Mouse (Mus musculus) neural tube, embryonic 10.5 days (tissue): ENCODE results near the gene Slc46a2.

Experiments used
- DNase-seq: peaks from one replicate; pipeline ENCODE4 v3.0.0-alpha.2; 2017; ENCODE audit warnings: low spot score; ENCODE audit errors: extremely low spot score

Slc46a2 gene

DNA sequence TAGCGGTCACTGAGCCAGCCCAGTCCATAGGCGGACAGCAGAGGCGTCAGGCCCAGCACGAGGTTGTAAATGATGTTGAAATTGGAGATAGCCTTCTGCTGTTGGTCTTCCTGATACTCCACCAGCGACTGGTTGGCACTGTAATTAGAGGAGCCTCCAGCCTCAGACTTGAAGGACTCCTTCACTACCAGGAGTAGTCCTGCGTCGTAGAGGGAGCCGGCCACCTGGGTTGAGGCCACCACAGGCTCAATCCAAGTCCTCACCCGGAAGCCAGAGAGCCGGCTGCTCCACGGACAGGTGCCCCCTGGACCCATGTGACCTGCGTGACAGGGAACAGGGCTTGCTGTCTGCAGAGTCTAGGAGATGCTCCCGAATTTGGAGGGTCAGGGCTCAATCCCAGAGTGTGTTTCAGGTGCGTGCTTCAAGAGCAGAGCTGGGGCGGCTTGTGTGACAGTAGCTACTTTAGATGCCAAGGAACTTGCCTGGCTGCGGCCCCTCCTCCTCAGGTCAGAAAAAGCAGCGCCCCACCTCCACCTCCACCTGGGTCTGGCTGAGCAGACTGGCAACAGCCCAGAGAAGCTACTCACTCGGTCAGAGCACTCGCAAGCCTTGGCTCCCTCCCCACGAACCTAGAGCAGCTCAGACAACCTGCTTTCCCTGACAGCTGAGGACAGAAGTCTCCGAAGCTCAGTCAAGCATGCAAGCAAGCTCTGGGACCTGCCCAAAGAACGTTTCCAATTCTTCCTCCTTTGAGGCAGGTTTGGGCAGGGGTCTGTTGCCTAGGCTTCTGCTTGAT, at the start of gene Slc46a2:
TSS of gene Slc46a2 (minus strand) at position 449 of the 796 bp plus-strand sequence.
- no peak for DNase-seq

DNA sequence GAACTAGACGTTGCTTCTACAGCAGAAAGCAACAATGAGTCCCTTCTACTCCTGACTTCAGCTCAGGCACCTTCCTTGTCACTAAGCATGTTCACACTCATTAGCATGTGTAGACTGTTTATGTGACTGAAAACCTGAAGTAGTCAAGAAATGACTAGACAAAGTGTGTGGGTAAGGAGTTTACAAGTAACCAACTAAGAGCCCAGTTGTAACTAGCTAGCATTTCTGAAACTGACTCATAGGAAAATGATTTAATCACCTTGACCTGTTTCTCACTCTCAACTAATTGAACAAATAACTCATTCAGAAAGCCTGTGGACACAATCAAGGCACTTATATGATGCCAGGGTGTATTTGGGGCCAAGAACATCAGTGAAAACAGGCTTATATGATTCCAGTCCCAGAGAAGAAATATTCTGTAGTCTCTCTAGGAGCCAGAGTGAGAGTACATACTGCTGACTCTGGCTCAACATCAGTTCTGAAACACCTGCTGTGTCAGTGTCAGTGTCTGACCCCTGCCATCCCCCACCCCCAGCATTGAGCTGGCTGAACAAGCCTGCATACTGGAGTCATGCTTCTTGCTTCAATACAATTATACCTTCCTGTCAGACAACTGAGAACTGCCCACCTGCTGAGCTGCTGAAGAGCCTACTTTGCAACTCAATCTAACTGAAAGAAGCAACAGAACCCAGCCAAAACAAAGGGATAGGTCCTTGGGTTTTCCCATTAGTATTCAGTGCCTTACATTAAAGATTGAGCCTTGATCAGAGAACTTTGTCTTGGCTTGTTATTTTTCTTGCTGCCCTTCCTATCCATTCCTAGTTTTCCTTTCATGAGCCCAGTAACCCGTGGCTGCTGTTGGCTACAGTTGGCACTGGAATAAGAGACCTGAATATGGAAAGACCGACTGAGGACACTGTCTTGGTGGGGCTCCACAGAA, 48.8 kb upstream of the Slc46a2 start, which contains the start of gene Mup6:
TSS of gene Mup6 (plus strand) at position 890 of the 940 bp plus-strand sequence.
- no peak for DNase-seq

DNA sequence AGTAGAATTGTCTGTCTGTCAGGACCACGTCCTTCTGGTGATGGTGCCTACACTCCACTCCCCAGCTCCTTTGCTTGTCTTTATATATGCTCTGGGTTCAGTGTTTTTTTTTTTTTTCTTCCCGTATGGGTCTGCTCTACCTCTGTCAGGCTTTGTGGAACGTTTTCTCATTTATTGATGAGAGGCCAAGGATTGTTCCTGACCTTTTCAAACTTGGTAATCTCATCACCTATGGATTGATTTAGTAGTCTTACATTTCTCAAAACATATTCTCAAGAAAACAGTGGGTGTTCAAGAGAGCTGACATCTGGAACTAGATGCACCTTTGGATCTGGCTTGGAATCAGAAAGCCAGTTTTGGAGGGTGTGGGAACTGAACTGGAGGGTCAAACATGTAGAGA, 45.8 kb upstream of the Slc46a2 start, which contains the start of gene Mup4:
TSS of gene Mup4 (minus strand) at position 101 of the 400 bp plus-strand sequence.
- no peak for DNase-seq

DNA sequence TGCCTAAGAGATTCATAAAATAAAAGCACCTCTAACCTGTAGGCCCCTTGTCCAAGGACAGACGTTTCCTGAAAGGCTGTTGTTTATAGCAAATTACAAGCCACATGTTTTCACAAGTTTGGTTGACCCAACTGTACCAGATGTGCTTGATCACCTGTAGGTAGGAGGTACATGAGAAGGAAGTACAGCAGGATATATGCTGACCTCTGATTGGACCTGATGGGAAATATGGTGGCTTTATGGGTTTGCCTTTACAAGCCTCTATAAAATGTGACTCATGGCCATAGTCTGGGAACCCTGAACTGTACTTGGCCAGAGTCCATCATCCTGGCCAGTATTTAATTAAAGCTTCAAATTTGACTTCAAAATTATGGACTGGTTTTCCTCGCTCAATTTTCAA, 22.7 kb upstream of the Slc46a2 start:
- DNase-seq = no peak

DNA sequence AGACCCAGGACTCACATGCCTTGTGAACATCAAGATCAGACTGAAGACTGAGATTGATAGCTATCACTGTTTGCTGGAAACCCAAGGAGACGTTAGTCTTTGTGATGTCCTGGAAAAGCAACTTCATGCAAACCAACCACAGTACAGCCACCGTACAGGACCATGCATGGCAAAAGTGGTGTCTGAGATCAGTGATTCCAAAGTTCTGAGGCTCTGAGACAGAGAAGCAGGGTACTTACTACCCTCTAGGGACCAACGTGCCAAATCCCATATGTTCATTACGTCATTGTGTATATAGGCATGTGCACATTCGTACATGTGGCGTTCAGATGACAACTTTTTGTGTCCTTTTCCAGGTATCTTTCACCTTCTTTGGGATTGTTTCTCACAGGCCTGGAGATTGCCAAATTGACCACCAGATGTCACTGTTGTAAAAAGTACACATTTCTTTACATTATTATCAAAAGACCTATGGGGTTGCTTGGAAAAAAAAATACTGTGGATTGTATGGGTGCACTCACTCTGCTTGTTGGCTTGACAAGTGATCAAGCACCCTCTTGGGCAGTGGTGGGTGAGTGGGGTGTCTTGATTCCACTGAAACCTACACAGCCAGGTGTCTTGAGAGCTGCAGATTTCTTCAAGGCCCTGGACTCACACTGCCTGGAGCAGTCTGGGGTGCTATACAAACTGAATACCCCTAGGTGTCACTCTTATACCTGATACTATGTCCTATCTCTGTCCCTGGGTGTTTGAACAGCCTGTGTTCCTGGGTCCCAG, 17.8 kb upstream of the Slc46a2 start:
- peak; percentile 20 for DNase-seq

DNA sequence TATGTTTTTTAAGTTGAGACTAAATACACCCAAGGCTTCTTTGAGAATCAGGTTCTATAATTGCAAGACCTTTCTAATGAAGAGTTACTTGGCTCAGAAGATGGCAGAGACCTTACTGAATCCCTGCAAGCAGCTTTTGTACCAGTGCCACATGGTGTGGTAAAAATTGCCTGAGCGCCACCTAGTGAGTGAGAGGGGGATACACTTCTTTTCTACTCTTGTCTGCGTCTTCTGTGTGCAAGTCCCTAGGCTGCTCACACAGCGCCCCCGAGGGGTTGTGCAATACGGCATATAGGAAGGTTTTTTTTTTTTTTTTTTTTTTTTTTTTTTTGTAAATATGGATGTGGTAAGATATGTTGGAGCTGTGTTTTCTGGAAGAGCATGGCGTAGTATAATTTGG, 13.5 kb upstream of the Slc46a2 start:
- peak; percentile 45 for DNase-seq

DNA sequence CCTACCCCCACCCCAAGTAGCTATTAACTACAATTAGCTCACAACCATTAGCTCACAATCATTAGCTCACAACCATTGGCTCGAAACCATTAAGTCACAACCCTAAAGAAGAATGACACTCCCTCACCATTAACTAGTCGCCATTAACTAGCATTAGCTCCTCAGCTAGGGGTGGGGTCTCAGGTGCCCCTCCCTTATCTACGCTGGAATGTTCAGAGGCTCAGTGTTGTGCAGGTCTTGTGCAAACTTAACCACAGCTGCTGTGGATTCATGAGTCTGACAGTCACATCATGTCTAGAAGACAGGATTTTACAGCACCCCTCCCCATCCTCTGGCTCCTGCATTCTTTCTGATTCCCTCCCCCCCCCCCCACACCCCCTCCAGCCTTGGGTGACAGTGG, 12.8 kb upstream of the Slc46a2 start:
- DNase-seq = no peak

DNA sequence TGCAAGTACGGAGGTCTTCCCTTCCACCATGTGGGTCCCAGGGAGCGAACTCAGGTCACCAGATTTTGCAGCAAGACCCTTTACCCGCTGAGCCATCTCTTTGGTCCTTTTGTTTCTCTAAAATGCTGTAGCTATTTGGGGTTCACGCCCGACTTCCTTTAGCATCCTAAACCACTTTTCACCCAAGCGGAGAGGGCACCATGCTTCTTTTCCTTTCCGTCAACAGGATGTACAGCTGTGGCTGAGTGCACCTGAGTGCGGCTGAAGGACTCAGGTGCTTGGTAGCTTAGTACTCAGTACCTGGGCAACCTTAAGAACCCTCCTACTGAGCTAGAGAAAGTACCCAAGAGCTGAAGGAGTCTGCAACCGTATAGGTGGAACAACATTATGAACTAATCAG, 10.2 kb upstream of the Slc46a2 start:
- no peak for DNase-seq

DNA sequence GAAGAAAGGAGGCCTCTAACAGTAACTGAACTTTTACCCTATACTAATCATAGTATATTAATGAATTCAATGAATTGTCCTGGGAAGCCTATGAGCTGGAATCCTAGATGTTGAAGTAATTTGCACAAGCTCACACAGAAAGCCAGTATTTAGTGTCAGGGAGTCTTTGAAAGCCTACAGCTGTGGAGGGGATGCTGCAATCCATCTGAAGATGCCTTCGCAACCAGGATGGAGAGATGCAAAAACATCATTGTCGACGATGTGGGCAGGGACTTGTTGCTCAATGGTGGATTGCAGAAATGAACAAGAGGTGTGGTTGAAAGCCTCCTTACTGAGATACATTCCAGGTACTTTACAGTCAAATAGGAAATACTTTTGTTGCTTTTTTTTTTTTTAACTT, 3.1 kb upstream of the Slc46a2 start:
- no peak for DNase-seq

DNA sequence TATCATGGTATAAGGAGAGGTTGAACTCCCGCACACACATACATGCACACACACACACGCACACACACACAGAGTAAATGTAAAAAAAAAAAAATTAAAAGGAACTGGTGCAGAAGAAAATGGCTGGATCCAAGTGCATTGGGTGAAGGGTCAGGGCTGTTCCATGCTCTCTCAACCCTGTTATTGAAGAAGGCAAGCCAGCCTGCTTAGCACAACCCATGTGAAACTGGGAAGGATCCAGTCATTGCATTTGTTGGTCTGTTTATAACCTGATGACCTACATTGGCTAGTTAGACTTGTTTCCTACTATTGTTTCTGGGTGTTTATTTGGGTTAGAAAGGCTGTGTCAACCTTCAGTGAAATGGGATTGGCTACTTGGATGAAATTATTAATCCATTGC, 6.1 kb downstream of the Slc46a2 start:
- DNase-seq = no peak

DNA sequence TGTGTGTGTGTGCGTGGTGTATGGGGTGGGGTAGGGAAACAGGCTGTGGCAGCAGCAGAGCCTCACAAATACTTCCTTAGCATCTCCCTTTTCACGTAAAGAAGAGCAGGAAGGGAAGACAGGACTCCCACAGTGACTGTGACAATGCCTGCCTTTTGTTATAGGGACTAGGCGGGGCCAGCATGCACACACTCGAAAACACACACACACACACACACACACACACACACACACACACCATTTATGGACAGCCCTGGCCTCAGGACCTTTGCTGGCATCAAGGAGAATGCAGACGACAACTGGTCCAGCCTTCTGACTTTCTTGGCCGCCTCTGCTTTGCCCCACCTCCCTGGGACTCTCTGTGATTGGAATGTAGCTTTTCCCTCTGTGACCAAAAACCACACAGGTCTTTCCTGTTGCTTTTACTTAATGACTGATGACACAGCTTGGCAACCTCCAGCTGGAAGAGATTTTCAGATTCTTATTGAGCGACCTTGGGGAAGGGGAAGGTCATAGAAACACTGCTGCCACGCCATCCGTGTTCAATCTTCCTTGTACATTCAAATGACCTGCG, 7.1 kb downstream of the Slc46a2 start:
- no peak for DNase-seq

DNA sequence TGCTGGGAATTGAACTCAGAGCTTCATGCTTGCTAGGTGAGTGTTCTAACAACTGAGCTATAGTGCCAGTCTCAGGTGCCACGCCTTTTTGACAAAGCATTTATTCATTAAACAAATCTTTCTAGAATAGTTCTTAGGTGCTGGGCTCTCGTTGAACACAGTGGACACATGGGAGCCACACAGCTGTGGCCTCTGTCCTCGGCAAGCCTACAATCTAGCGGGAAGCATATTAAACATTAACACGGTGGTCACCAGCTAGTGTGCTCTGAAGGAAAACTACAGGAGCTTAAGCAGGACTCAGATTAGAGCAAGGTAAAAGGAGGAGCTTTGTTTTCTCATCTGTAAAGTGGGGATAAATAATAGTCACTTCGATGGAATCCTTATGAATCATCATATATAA, 7.8 kb downstream of the Slc46a2 start:
- no peak for DNase-seq

DNA sequence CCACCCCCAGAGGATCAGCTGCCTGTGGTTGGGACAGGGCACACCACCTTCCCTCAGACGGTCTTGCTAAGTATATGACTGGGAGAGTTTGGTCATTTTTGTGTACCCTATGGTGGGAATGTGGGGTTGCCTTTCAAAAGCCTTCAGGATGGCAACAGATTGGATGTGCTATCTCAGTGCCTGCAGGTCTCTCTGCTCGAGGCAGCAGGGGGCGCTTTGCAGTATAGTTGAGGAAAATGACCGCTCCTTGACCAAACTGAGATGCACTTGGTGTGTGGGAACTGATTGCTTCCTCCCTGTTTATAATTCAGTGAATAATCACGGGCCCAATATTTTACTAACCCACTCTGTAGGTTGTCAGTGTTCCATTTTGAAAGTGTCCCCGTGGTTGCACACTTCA, 12.3 kb downstream of the Slc46a2 start:
- no peak for DNase-seq

DNA sequence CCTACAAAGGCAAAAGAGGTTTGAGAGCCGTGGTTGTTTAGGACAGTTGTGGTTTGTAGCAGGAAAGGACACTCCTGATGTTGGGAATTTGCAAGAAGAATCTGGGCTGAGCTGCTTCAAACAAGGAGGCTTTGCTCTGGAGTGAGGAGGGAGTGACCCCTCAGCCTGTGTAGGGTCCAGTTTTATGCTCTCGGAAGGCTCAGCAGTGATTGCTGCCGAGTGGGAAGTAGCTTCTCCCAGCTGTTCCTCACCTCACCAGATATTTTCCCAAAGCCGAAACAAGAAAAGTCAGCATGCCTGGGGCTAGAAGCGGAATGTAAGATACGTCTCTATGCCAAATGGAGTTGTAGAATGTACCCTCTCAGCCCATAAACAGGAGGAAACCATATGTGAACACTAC, 13.0 kb downstream of the Slc46a2 start:
- DNase-seq = no peak

DNA sequence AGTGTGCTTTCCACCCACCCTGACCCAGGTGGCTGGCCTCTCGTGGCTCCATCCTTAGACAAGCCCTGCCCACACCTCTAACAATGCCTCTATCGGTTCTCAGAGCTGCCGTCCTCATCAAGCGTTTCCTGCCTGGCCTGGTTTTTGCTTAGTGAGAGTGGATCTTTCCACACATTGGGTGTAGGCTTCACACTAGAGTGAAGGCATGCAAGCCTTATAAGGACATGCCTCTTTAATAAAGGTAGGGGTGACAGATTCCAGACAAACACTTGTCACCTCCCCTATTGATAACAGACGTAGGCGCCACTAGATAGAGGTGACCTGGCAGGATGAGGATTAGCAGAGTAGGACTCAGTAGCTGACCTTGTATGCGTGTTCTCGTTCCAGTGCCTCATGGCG, 16.3 kb downstream of the Slc46a2 start:
- no peak for DNase-seq

DNA sequence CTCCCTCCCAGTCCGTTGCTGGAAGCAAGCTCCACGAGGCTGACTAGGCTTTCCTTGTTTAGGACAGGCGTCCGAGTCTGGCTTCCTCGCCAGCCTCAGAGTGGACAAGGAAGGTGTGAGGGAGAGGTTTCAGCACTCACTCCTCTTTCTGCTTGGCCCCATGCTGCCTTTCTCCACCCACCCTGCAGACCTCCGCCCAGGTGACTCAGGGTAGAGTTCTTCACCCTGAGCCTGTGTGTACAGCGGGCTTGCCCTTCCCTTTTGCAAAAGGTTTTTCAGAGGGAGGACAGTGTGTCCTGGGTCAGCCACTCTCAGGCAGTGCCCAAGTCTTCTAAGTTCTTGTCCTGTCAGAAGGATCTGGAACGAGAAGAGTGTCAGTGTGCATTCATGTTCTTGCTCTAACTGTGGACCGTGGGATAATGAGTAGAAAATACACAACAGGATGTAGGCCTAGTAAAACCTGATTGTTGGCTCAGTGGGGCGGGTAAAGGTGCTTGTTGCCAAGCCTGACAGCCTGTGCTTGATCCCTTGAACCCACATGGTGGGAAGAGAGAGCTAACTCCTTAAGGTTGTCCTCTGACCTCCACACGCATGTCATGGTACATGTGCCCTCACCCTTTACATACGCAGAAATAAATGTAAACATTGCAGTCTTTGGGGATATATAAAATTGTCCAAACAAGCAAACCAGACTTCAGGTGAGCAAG, 16.9 kb downstream of the Slc46a2 start:
- no peak for DNase-seq

DNA sequence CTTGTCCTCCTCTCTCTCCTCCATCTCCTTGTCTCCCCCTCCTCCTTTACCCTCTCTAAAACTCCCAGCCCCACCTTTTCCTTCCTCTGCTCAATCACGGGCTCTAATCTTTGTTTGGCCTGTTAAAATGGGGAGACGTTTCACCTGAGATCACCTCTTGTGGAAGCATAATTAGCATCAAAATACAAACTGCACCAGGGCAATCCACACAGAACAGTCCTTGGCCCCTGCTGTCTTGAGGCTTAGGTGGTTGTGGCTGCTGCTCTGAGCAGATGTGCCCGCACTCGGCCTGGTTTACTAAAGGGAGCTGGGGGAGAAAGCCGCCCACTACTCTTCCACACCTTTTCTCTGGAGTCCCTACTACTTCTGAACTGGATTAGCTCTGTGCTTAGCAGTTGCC, 18.9 kb downstream of the Slc46a2 start:
- no peak for DNase-seq

DNA sequence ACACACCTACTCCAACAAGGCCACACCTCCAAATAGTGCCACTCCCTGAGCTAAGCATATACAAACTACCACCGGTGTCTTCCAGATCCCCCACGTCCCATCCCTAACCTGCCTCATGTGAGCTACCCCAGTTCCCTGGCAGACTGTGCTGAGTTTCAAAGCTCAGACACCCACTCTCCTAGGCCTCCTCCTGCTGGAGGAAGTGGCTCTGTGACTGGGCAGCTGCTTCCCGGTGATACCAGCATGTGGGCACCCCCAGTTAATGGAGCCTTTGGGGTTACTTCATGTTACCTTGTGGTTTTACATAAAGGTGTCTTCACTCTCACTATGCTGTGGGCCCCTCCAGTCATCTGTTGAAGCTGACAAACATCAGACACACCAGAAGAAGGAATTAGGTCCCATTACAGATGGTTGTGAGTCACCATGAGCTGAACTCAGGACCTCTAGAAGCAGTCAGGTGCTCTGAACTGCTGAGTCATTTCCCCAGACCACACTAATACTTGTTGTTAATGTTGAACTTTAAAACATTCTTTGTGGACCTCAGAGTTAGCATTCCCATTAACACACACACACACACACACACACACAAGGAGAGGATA, 19.8 kb downstream of the Slc46a2 start:
- no peak for DNase-seq

DNA sequence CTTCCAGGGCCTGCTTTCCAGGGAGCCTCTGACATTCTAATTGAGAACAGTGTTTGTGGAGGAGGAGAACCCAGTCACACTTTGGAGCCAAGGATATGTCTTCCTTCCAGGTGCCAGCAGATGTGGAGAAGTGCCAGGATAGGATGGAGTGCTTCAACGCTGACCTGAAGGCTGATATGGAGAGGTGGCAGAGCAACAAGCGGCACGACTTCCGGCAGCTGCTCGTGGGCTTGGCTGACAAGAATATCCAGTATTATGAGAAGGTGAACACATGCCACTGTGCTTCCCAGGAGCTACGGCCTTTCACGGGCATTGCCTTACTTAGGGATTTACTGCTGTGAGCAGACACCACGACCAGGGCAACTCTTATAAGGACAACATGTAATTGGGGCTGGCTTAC, 20.4 kb downstream of the Slc46a2 start:
- no peak for DNase-seq

DNA sequence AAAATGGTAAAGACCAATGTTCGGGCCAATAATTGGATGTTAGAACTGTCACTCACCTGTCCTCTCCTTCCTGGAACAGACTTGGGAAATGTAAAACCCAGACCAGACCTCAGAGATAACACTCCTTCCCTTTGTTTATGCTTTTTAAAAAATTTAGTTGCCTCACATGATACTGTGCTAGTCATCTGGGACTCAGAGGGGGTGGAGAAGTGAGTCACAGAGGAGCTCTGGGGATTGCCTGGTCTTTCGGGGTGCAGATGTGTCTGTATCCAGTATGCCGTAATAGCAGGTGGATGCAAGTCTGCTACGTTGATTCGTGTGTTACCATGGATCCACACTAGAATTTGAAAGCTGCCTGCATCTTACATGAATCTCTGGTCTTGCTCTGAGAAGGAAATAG, 22.1 kb downstream of the Slc46a2 start:
- DNase-seq = no peak
